Mouse (Mus musculus) right cerebral cortex, adult 2 months (tissue): ENCODE data around the gene Milr1.
"Not testable (repeated sequence)": the region's sequence is repeated elsewhere in the genome, so short reads cannot be mapped to it uniquely, and the experiment has no call there.

Source experiments
- DNase-seq, 2 experiments: peaks; one replicate each; pipeline ENCODE4 v3.0.0; 2021 to 2022; ENCODE audit warnings: low spot score in 2 of 2

The Milr1 gene

DNA sequence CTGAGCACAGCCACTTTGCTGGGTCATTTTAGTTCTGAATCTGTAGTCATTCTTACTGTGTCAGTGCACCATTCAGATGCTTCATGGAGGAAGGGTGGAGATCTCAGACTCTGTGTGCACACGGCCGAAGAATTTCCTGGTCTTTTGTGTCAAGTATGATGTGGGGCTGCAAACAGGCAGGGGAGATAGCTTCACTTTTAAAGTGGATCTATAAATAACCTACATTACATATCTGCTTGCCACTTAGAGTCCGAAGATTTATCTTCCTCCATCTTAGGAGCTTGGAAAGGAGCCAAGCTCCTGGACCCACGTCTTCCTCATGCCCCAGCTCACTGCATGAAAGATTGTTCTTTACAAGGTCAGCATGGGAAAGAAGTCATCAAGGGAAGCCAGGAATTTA is 20.3 kb upstream of the Milr1 start:
- DNase-seq, result no peak

DNA sequence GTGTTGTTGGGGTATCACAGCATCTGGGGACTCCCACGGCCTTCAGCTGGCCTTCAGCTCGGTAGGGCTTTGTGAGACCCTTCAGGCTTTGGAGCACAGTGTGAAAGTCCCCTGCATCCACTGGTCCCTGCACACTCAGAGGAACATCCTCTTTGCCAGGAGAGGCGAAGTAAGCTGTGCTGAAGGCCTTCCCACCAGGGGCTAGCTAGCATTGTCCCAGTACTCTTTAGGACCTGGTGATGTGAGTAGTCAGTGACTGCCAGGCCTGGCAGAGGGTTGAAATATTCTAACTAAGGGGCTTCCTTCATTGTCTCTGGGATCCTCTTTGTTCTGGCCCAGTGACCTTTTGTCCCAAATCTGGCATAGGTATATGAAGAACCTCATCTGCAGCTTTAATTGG is 14.4 kb upstream of the Milr1 start:
- DNase-seq, result no peak

DNA sequence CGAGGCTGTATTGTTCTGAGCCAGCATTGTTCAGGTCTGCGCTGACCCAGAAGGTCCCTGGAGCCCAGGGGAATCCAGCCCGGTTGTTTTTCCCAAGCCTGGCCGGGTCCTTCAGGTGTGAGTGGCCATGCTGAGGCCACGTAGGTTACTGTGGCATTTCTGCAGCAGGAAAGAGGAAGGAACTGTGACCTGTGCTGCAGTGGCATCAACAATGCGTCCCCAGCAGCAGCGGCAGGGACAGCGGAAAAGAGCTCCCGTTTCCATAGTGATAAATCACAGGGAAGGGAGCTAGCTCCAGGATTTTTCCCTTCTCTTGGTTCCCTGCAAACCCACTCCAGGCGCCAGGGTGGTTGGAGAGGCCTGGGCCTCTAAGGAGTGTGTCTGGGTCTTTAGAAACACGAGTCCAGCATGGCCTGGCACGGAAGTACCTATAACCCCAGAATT is 13.8 kb upstream of the Milr1 start:
- peak; percentile 38 to 47 for DNase-seq

DNA sequence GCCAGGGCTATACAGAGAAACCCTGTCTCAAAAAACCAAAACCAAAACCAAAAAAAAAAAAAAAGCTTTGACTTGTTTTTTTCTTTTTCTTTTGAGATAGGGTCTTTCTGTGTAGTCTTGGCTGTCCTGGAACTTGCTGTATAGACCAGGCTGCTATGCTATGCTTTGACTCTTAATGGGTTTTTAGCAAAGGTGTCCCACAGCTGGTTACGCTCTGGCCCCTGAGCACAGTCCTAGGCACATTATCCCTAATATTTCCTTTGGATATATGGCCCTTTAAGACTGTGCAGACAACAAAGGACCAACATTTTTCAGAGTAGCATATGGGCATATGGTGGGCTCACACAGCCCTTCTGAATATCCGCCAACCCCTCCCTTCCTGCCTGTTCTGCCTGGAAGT is 11.9 kb upstream of the Milr1 start:
- no peak for DNase-seq

- not testable (repeated sequence) for DNase-seq
Measured at GRCm38 (mm10) chr11:106740724-106741123, 10.3 kb upstream of the Milr1 start.

- DNase-seq, result no peak
Measured at GRCm38 (mm10) chr11:106741232-106741631, 9.8 kb upstream of the Milr1 start.

DNA sequence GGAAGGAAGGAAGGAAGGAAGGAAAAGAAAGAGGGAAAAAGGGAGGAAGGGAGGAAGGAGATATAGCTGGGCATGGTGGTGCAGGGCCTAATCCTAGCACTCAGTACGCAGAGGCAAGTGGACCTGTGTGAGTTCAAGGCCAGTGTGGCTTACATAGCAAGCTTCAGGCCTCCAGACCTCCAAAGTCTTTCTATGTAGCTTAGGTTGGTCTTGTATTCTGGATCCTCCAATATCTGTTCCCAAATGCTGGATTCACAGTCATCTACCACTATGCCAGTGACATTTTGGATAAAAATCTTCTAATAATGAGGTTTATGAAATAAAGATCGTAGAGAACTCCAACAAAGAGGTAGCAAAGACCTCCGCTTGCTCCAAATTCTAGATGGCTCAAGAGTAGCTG is 9.2 kb upstream of the Milr1 start:
- DNase-seq, result no peak

DNA sequence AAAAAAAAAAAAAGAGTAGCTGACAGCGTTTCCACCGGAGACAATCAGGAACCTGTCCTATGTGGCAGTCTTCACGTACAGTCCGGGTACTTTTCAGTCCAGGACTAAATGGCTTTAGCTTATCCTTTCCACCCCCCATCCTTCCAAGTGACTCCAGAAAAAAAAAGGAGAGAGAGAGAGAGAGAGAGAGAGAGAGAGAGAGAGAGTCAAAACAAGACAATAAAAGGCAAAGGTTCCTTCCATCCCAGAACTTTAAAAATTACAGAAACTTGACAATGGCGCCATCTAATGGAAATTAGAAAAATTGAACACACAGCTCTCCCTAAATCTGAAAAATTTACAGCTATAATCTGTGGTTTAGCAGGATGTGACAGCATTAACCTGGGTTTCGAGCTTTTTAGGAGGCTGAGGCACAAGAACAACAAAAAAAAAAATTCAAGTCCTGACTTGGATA is 8.6 kb upstream of the Milr1 start:
- DNase-seq, result no peak

DNA sequence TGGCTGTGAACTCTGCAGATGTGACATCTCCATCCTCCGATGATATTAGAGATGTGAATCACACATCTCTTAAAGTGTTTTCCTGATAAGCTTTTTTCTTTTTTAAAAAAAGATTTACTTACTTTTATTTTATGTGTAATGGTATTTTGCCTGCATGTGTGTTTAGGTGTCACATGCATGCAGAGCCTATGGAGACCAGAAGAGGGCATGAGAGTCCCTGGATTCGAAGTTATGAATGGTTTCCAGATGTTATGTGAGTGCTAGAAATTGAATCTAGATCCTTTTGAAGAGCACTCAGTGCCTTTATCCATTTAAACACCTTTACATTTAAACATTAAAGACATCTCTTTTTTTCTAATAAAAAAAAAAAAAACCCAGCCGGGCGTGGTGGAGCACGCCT is 6.1 kb upstream of the Milr1 start:
- no peak for DNase-seq

GRCm38 (mm10) chr11:106749557-106750120 is 1.4 kb upstream of the Milr1 start:
- not testable (repeated sequence) for DNase-seq

DNA sequence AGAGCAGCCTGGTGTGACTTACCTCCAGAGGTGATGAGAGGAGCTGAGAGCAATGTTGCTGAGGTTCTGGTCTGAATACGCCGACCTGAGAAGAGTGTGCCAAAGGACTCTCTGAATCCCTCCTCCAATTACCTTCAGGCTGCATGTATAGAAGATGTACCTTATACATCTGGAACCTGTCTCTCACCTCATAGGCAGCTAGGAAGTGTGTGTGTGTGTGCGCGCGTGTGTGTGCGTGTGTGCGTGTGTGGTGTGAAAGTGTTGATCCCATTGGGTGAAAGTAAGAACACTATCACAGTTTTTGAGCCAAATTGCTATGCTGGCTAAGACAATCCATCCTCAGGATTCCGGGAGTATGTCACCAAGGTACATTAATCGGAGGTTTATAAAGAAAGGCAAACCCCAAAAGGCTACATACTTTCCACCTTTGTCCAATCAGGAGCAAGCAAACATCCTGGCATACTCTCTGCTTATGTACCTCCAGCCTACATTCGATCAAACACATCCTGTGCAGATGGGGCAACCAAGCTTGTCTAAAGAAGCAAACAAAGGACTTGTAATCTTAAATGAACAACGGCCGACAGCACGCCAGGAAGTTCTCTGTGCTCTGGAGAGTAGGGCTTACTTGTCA is 790 bp upstream of the Milr1 start, which contains the start of gene Pecam1:
Pecam1 (minus strand) TSS at position 508 of the 631 bp plus-strand sequence.
- no peak for DNase-seq

DNA sequence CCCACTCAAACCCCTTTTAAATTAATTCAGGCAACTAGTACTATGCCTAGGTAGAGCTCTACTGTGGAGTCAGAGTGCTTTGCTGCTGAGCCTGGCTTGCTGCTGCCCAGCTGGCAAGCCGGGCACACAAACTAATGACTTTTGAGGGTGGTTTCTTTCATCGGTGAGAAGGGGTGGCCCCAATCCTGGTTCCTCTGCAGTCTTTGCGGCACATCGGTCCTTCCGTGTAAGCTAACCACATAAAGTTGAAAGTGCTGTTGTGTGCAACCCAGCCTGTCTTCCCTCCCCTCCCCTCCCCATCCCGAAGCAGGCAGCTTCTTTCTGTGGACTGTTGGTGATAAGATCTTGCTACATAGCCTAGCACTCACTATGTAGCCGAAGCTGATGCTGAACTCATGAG is 1.1 kb downstream of the Milr1 start:
- DNase-seq, result no peak

DNA sequence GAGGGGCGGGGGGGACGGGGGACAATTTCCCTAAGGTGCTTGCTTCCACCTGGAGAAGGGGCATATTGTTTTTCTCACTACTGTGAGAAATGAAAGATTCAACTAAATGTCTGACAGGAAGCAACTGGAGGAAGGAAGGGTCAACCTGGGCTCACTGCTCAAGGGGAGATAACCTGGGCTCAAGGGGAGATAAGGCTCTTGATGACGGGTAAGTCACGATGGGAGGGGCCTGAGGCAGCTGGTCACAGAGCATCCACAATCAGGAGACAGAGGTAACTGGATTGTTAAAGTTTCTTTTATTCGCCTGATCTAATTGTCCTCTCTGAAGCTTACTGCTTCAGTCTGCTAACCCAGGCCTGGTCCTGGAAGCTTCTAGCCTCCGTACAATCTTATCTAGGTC is 2.3 kb downstream of the Milr1 start:
- DNase-seq, result no peak

GRCm38 (mm10) chr11:106755583-106755982 is 4.6 kb downstream of the Milr1 start:
- no peak for DNase-seq

- no peak for DNase-seq
Measured at GRCm38 (mm10) chr11:106759028-106759427, 8.0 kb downstream of the Milr1 start.

- DNase-seq, result no peak
Measured at GRCm38 (mm10) chr11:106760511-106760910, 9.5 kb downstream of the Milr1 start.

DNA sequence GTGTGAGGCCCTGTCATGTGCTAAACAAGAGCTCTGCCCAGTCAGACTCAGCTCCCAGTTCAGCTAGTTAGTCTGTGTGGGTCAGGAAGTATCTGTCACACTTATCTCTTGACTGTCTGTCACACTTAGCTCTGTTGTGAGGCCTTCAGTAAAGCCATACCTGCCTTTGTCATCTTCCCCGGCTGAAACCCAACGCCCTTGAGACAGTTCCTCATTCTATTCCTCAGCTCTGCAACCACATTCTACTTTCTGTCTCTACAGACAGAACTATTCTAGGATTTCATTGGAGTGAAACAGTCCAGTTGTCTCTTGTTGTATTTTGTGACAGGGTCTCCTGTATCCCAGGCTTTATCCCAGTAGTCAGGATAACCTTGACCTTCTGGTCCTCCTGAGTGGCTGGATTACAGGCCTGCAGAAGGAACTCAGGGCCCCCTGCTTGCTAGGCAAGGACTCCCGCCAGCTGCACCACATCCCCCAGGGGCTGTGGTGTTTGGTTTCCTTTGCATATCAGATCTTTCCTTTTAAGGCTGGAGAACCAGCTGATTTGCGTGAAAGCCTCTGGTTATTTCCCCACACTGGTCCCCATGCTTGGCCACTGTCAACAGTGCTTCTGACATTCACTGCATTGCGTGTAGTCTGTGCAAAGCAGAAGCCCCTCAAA is 11.2 kb downstream of the Milr1 start:
- DNase-seq, result no peak

DNA sequence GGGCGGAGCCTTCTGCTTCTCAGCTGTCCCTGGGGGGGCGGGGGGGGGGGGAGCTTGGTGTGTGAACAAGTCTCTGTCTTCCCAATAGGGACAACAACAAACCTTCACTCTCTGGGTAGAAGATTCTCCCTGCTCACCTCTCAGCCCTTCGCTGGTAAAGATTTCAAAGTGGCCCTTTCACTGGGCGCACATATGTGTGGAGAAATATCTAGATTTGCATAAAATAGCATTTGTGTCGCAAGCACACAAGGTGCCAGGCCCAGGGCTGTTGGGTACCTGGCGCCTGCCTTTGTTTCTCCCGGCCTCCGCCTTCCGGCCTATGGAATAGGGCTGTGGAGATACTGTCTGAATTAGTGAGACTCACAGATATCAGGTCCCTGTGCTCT is 11.8 kb downstream of the Milr1 start:
- DNase-seq, result no peak

- no peak for DNase-seq
Measured at GRCm38 (mm10) chr11:106766611-106767162, 15.7 kb downstream of the Milr1 start.

GRCm38 (mm10) chr11:106767516-106767915 is 16.5 kb downstream of the Milr1 start:
- DNase-seq, result no peak

GRCm38 (mm10) chr11:106770195-106770974 is 19.4 kb downstream of the Milr1 start:
- no peak for DNase-seq

GRCm38 (mm10) chr11:106773061-106773460 is 22.0 kb downstream of the Milr1 start:
- no peak for DNase-seq
